Mouse (Mus musculus) lung, postnatal 10 days (tissue): Measurements from ENCODE around the gene Rbks.

Source experiments
- DNase-seq: peaks from one replicate; pipeline ENCODE4 v3.0.0; 2021

Gene Rbks

DNA sequence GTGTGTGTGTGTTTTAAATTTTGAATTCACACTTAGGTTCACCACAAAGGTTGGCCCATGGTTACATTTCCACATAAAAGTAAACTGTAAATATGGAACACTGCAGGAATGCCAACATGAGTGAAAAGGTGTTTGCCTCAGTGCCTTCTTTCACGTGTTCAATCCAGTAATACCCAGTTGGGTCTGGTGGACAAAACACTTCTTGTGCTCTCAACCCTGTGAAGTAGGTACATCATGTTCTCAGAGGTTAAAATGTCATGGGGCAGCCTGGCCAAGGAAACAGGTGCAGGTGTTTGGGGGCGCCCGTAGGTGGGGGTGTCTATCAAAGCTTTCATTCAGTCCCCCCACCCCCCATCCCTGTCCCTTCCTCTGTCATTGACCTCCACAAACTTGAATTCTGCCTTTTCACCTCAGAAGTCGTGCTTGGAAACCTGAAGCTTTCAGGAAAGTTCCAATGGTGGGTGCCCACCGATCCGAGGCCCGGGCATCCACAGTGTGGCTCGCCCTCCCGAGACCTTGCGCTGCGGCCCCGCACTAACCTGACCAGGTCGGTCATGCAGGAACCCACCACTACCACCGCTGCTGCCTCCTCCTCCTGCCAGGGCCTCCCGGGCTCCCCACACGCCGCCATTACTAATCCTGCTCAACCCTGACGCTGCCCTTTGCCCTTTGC, at the start of gene Rbks:
Gene Rbks (minus strand): TSS at position 657 of the 673 bp plus-strand sequence.
- no peak for DNase-seq

DNA sequence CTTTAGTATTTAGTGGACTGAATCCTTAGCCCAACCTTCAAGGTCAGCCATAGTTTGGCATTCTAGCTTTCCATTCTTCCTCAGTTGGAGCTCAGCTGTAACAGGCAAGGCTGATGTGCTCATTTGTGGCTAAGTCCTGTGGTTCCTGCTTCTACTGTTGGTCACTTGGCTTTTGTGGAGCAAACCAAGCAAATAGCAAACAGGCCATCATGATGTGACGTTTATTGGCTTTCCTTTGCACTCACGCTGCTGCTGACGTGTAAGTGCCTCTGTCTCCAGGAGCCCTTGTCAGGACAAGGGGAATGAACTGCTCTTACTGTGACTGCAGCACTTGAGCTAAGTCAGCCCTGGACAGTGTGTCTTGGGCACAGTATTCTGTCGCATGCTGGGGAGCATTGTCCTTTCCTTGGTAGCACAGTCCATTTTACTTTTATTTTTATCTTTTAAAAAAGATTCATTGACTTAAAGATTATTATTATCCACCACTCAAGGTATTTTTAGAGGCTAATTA, 45.1 kb upstream of the Rbks start:
- no peak for DNase-seq

DNA sequence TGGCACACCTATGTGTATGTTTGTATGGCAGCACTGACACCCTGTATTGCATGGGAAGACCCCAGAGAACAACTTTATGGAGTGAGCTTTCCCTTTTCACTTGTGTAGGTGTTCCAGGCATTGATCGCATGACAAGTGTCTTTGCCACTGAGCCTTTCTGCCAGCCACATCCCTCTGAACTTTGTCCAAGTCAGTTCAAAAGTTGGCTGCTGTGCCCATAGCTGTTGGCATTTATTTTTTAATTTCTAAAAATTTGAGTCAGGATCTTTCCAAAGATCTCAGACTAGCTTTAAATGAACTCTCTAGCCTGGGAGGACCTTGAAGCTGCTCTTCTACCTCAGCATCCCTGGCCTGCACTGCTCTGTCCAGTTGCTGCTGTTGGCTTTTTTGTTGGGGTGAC, 44.5 kb upstream of the Rbks start:
- no peak for DNase-seq

DNA sequence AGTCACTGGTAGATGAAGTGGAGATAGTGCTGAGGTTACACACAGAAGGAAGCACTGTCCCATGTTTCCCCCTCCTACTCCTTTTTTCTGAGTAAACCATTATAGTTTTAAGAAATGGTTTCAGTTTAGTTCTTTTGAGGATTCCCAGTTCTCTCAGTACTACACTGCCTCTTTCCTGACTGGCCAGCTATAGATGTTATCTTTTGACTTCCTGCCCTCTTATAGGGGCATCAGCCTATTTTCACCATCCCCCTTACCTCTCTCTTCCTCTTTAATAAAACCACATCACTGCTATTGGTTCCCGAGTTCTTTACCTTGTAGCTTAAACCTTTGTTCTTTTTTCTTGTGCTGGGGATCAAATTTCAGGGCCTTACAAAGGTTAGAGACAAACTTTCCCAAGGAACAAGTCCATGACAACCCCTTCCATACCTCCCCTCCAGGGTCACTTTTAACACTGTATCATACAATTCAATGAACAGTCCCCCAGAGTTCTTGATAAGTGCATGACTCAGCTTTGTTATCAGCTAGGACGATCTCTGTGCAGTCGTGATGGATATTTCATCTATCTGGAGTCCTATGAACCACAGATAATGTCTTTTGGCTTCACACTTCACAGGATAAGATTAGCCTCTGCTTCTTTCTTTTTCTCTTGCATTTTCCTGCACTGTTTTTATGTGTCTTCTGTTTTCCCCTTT, 35.4 kb upstream of the Rbks start:
- DNase-seq = no peak

DNA sequence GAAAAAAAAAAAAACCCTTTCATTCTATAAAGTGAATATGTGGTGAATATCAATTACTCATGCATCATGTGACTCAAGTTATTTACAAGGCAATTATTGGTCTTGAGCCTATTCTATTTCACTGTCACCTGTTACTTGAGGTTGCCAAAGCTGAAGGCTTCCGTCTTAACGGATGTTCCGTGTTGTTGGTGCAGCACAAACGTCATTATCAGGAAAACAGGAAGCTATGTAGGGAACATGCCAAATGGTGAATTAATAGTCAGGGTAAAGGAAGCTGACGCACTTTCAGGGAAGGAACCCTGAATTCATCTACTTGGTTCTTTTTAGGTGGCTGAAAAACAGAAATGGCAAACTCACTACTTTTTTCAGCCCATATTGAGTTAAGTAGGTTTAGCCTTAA, 30.0 kb upstream of the Rbks start:
- DNase-seq = no peak

DNA sequence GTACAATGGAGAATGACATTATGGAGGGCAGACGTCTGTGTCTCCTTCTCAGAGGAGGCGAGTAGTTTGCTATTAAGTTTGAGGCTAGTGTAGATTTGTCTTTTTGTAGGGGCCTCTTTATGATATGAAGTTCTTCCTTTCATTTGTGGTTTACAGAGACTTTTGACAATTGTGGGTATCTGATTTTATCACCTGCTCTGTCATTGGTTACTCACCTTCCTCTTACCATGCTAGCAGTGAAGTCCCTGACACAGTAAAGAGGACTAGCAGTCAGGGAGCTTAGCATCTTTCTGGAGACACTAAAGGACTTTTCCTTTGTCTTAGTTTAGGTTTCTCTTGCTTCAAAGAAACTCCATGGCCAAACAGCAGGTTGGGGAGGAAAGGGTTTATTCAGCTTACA, 28.5 kb upstream of the Rbks start:
- DNase-seq = no peak

DNA sequence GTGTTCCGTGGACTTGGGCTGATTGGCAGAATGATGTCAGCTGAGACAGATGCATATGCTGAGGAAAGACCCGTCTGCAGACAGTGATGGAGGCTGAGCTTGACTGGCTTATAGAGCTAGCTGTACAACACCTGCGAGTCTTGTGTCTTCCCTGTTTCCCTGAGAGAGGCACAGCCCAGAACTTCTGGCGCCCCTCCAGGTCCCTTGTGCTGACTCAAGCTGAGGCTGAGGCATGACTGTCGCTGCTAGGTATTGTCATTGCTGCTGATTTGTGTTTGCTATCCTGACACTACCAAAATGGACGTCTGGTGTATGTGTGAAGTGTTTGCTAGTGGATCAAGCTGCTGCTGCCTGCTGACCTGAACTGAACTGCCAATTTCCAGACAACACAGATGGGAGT, 27.1 kb upstream of the Rbks start:
- DNase-seq = peak; percentile 11

DNA sequence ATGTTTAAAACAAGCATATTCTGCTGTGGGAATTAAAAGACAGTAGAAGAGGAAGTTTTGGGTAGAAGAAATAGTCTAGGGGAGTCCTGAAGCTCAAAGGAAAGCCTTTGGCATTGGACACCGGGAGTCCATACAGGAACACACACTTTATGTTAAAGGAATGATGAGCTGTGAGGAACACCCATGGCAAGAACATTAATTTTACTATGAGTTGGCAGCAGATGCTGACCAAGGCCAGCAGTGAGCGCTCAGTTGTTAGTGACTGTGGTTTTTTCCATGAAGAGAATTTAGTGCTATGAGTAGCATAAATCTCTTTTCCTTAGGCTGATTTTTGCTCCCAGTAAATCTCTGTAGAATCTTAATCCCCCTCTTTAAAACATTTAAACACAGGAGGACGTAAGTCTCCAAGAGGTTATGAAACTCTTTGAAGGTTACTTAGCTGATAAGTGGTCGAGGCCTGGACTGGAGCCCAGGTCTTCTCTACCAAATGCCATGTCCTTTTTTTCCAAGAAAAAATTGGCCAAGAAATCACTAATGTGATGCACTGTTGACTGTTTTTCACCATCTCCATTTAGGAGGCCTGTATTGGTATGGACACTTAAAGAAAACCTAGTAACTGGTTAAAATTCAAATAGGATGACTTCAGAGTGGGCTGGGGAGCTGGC, 18.2 kb upstream of the Rbks start:
- DNase-seq = no peak

DNA sequence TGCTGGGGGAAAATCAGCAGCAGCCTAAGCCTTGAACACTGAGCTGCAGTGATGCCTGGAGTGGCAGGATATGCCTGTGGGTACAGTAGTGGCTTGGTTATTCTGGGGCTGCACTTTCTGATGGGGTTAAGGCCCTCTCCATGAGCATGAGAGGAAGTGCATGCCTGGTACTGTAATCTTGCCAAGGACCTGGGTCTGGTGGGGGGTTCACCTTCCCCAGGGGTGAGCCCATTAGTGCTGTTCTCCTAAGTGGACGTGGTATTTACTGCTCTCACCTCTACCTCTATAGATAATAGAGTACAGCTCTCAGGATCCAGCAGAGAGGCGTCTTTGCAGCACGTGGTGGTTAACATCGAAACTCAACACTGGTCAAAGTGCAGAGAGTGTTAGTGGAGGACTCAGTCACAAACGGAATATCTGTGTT, 16.4 kb upstream of the Rbks start:
- no peak for DNase-seq

DNA sequence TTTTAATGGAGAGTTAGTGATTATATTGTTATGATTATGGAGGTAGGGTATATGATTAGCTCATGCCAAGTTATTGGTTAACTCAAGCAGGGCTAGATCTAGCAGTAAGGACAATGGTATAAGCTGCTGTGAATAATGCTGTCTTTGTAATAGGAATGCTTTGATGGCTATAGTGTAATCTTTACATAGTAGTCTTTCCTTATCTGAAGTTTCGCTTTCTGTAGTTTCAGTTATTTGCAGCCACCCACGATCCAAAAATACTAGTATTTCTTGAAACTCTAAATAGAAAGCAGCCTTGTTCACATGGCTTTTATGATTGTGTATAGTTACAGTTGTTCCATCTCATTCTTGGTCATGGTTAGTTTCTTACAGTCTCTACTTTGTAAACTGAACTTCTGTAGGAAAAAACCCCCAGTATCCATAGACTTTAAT, 15.9 kb upstream of the Rbks start:
- no peak for DNase-seq

DNA sequence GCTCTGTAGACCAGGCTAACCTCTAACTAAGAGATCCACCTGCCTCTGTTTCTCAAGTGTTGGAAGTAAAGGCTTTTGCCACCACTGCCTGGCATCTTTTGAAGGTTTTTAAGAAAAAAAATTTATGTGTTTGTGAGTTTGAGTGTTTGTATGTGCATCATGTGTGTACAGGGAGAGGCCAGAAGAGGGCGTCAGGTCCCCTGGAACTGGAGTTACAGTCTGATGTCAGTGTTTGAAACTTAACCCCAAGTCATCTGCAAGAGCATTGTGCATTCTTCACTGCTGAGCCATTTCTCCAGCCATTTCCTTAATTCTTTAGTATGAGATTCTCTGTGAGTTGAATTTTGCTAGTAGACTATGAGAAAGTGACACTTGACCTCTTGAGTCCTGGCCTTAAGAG, 12.0 kb upstream of the Rbks start:
- peak; percentile 19 for DNase-seq

DNA sequence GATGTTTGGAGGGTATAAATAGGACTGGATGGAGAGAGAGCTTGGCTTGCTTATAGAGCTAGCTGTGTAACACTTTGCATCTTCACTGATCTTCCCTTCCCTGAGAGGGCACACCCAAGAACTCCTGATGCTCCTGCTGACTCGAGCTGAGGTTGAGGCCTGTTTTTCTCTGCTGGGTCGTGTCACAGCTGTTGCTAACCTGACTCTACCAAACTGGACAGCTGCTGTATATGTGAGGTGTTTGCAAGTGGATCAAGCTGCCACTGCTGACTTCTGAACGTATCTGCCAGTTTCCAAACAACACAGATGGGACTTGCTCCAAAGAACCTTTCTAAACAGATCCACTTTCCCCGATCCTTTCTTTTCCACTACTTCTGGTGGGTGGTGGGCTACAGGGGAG, 9.4 kb upstream of the Rbks start:
- no peak for DNase-seq

DNA sequence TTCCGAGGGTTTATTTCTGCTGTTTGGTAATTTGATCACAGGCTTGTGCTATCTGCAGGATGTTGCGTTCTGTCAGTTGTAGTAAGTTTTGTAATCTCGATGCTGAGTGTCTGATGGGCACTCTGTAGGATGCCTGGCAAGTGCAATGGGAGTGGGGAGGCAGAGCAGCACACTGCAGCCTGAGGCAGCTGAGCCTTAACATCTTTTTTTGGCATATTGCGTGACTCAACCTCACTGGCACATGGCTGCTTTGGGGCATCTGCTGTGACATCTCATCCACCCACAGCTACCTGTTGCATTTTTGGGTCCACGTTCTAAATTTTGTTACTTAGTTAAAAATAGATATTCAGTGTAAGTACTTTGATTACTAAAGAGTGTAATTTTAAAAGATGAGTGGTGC, 7.5 kb upstream of the Rbks start:
- DNase-seq = no peak

DNA sequence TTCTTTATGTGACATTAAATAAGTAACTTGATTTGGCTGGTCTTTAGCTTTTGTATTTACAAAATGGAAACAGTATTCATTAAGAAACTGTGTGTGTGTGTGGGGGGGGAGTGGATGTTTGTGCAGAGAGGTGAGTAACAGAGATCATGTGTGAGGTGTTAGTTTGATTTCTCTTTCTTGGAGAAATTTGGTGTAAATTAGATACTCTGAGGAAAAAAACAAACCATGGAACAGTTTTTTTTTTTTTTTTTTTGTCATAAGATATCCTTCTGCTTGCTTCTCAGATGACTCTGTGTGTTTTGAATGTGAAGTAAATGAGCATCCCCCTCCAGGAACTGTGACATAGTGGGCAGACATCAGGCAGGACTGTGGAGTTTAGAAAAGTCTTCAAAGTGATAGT, 2.0 kb upstream of the Rbks start:
- DNase-seq = no peak

DNA sequence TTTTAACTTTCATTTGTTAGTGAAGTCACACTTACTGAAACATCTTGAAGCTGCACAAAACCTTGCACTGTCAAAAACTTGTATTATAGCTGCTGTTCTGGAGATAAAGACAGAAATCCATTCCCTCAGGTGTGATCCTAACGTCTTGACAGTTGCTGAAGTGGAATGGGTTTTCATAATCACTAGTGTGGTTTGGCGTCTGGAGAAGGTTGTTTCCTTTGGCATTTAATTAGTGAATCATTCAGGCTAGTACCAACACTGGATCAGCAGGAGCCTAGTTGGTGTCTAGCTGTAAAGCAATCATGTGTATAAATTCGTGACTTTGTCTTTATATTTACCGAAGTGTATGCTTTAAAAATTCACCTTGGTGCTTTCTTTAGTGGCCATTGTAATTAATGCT, 1.5 kb upstream of the Rbks start:
- DNase-seq = no peak

DNA sequence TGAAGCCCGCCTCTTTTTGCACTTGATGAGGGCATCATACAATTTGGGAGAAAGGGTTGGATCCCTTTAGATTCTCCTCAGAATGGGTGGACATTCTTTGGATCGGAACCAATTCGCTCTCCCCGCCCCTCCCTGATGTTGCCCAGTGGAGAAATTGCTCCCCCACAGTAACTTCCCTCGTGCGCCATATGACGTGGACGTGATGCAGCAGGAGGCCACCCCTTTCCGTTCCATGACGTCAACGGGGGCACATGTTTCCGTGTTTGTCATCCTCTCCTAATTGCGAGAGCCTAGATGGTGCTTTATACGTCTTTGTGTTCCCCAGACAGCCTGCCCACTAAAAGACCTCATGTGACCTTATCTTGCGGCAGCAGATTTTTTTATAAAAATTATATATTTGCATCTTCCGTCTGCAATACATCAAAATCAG, 885 bp upstream of the Rbks start:
- peak; percentile 92 for DNase-seq

DNA sequence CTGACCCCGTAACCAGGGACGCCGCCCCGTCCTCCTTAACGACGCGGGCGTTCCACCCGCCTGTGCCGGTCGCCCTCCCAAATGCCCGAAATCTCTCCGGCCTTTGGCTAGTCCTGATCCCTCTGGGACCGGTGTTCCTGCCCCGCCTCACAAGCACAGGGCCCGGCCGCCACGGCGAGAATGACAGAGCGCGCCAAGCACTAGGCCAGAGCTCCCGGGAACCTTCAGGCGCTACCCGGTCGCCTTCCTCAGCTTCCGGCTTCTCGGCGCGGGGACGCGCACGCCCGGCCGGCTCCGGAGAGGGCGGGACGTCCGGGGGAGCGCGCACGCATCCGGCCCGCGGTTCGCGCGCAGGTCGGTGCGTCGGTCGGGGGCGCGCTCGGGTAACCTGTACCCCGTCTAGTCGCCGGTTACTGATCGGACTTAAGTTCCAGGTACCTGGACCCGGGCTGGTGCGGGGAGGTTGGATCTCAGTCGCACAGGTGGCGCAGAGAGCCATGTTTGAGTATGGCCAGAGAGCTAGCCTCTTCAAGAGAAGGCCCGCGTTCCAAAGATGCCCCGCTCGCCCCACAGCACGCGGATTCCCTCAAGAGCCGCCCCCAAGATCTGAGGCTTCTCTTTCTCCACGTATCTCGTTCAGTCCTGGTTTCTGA, 343 bp upstream of the Rbks start, which contains the start of gene Babam2:
Gene Babam2 (plus strand): TSS at position 41 of the 653 bp plus-strand sequence.
- DNase-seq = peak; percentile 94

DNA sequence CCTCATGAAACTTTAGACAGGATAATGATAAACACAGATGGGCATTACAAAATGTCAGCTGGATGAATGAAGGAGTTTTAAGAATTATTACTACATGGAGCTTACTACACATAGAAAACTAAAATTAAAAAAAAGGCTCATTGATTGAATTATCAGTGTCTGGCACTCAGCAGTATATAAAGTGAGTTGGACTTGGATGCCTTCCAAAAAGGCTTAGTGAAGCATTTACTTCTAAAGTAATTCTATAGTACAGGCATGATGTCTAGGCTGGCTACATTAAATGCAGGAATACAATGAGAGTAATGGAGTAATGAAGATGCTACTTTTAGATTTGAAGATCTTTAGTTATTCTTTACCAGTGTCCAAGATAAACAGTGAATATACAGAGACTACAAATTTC, 4.2 kb downstream of the Rbks start:
- DNase-seq = no peak

DNA sequence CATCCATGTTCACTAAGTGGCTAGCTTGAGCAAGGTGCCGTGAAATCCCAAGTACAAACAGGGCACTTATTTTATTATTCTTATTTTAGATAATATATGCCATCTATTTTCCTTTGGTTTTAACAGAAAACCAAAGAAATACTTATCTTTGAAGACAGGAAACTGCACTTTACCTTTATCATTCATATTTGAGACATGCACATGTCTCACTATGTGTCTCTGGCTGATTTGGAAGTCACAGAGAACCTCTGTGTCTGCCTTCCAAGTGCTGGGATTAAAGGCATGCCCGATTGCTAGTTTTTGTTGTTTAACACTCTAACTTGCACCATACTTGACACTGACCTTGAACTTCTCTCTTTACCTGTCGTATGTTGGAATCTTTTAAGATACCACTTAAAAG, 9.5 kb downstream of the Rbks start:
- DNase-seq = no peak

DNA sequence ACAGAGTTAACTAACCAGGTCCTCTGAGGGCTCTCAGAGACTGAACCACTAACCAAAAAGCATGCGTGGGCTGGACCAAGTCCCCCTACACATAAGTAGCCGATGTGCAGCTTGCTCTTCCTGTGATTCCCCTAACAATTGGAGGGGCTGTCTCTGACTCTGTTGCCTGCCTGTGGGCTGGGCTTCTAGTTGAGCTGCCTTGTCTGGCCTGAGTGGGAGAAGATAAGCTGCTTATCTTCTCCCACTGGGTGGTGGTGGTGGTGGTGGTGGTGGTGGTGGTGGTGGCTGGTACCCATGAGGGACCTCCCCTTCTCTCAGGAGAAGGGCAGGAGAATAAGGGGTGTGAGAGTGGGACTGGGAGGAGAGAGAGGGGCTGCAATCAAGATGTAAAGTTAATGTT, 11.4 kb downstream of the Rbks start:
- DNase-seq = no peak

DNA sequence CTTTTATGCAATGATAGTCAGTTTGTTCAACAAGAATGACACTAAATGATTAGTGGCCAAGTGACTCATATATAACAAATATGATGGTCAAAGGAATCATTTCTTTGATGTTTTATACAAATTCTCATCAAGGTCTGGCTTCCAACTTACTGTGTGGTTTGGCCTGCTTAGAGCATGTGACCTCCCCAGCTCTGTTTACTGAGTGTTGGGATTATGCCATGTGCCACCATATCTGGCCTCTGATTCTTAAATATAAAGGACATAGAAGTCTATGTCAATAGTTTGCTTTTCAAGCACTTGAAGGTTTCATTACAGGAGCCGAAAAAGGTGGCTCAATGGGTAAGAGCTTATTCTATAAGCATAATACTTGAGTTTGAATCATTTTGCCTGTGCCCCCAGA, 15.1 kb downstream of the Rbks start:
- no peak for DNase-seq

DNA sequence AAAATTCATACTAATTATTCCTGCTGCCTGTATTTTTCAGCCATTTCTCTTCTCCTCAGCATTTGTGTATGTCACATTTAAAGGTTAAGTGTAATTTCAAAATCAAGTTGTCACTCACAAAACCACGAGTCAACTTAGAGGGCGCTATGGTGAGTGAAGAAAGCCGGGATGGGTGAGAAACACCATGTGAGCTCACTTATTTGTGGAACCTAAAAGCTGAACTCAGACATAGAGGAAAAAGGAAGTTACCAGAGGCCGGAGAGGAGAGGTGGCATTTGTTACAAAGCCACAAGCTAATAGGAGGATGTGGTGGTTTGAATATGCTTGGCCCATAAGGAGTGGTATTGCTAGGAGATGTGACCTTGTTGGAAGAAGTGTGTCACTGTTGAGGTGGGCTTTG, 17.2 kb downstream of the Rbks start:
- DNase-seq = no peak

DNA sequence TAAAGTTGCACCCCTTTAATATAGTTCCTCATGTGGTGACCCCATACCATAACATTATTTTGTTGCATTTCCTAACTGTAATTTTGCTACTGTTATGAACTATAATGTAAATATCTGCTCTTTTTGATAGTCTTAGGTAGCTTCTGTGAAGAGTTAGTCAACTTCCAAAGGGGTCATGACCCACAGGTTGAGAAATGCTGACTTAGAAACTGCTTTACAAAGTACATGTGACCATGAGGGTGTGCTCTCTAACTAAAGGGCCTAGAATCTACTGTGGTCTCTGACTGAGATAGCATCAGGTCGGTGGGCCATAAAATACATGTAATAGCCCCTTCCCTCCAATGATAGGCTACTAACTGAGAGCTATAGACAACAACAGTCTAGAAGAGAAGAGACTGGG, 19.4 kb downstream of the Rbks start:
- DNase-seq = no peak
